Mouse (Mus musculus): Measurements from ENCODE around the gene Tmem59l. TPM values are rescaled to one million over a fixed set of nuclear protein-coding genes. Genes with fewer than 3 reads are reported as not detected.

Gene Tmem59l
- polyA plus RNA-seq, 1 experiment, result 0.44 TPM

DNA sequence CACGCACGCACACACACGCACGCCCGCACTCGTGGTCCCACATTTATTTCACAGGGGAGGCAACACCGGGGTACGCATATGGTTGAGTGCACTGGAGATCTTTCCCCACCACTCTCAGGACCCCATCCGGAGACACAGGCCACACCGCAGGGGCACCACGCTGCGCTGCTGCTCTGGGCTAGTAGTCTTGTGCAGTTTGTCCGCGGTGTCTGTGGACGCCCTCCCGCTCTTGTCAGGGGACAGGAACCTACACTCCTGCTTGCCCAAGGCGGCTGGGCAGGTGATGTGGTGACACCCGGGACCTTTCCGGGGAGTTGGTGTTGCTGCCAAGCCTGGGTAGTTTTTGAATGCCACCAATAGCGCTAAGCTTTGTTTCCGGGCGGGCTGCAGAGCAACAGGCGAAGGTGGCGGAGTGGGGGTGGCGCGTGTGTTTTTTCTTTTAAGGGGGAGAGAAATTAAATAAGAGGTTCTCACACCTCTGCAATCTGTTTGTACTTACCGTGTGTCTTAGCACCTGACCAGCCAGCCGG is 7.3 kb upstream of the Tmem59l start:
- WGBS, result 8% methylated on average over 28 of the region's 28 CpGs
- no peak overlapping the region for H3K4me3 ChIP-seq (ENCODE audit: insufficient read depth, low read depth, low read length)
- no peak for DNase-seq

GRCm38 (mm10) chr8:70493692-70494415 is 6.7 kb upstream of the Tmem59l start:
- H3K36me3 ChIP-seq (ENCODE audit: control insufficient read depth, insufficient read depth, low read length), result no peaks in the 10 kb centered on the region
- H3K4me1 ChIP-seq (ENCODE audit: control insufficient read depth, insufficient read depth, low read length), result no peaks in the 10 kb centered on the region
- WGBS, result 2% methylated on average over 45 of the region's 47 CpGs
- H3K27me3 ChIP-seq (replicated peaks; ENCODE audit: control insufficient read depth, insufficient read depth, low read length), result peaks cover 10% of the 10 kb centered on the region; the same call in 1 of the 2 replicates
- no peak overlapping the region for H3K4me3 ChIP-seq (ENCODE audit: insufficient read depth, low read depth, low read length)
- TF ChIP-seq CTCF (conservative IDR thresholded peaks at IDR 0.05; ENCODE audit: insufficient read depth, insufficient read length, low read depth, low read length) (no peak), POLR2A (IDR thresholded peaks at IDR 0.05; ENCODE audit: low read depth, low read length) (no peak)
- H3K27ac ChIP-seq (ENCODE audit: insufficient read depth, low read depth, low read length), result no peak overlapping the region
- DNase-seq, result no peak

More for the DNA sequence above, 7.3 kb upstream of the Tmem59l start:
- Histone ChIP-seq H3K36me3 (ENCODE audit: control insufficient read depth, insufficient read depth, low read length) (no peaks in the 10 kb centered on the region), H3K27me3 (replicated peaks; ENCODE audit: control insufficient read depth, insufficient read depth, low read length) (peaks cover 10% of the 10 kb centered on the region; the same call in 1 of the 2 replicates), H3K27ac (ENCODE audit: insufficient read depth, low read depth, low read length) (no peak overlapping the region), H3K4me1 (ENCODE audit: control insufficient read depth, insufficient read depth, low read length) (no peaks in the 10 kb centered on the region)
- TF ChIP-seq POLR2A (IDR thresholded peaks at IDR 0.05; ENCODE audit: low read depth, low read length), result no peak
- TF ChIP-seq CTCF (conservative IDR thresholded peaks at IDR 0.05; ENCODE audit: insufficient read depth, insufficient read length, low read depth, low read length), result no peak

DNA sequence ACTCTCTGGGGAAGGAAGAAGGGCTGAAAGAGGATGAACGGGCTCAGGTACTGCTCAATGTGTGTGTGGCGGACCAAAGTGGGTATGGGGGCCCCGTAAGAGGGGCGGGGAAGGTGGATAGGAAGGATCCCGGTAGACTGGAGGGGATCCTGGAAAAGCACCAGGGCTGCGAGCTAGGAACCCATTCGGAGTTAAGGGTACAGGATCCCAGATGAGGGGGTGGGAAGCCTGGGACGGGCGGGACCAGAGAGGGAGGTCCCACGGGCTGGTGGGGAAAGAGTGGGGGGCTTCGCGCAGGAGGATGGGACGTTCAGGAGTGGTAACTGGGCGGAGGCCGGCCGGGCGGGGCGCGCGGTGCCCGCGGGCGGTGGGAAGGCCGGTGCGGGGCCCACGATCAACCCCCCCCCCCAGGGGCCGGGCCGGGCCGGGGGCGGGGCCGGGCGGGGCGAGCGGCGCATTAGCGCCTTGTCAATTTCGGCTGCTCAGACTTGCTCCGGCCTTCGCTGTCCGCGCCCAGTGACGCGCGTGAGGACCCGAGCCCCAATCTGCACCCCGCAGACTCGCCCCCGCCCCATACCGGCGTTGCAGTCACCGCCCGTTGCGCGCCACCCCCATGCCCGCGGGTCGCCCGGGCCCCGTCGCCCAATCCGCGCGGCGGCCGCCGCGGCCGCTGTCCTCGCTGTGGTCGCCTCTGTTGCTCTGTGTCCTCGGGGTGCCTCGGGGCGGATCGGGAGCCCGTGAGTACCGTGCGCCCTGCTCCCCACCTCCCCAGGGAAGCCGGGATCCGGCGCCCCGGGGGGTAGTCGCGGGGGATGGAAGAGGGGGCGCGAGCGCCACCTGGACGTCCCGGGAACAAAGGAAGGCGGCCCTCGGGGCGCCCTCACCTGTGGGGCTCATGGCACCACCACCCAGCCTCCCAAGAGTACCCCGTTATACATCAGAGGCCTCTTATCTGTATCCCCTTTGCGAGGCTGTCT is 5.8 kb upstream of the Tmem59l start, which contains the start of gene Crlf1:
Gene Crlf1 (plus strand): TSS at position 495 of the 977 bp plus-strand sequence.
- DNase-seq, result no peak
- 2% methylated on average over 83 of the region's 93 CpGs for WGBS
- H3K4me1 ChIP-seq (ENCODE audit: control insufficient read depth, insufficient read depth, low read length), result no peaks in the 10 kb centered on the region
- H3K4me3 ChIP-seq (ENCODE audit: insufficient read depth, low read depth, low read length), result peak within 1 kb of the TSS; percentile 30
- TF ChIP-seq CTCF (conservative IDR thresholded peaks at IDR 0.05; ENCODE audit: insufficient read depth, insufficient read length, low read depth, low read length), result no peak
- TF ChIP-seq POLR2A (IDR thresholded peaks at IDR 0.05; ENCODE audit: low read depth, low read length), result no peak
- no peaks in the 10 kb centered on the region for H3K36me3 ChIP-seq (ENCODE audit: control insufficient read depth, insufficient read depth, low read length)
- H3K27ac ChIP-seq (ENCODE audit: insufficient read depth, low read depth, low read length), result no peak within 1 kb of the TSS
- peaks cover 12% of the 10 kb centered on the region; the same call in 1 of the 2 replicates for H3K27me3 ChIP-seq (replicated peaks; ENCODE audit: control insufficient read depth, insufficient read depth, low read length)

DNA sequence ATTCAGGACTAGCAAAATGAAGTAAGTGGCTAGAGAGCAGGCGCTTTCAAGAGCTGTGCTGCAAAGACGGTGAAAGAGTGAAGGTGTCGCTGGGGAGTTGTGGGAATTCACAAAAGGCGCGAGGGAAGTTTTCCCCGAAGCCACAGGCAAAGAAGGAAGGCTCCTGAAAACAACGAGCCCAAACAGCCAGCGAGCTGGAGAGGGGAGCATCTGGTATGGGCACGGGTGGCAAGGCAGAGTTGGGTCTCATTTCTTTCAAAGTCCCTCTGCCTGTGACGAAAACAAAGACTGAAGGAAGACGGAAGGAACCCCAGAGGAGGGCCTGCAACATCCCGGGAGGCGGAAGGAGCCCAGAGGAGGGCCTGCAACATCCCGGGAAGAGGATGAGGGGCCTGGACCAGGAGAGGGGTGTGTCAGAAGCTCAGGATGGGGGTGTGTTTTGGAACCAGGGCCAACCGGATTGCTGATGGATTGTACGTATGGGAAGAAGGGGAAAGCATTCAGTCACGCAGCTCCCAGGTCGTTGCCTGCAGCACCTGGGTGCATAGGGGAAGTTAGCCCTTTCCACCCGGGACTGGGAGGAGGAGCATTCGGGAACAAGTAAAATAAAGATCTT is 3.8 kb upstream of the Tmem59l start:
- DNase-seq, result no peak
- H3K4me1 ChIP-seq (ENCODE audit: control insufficient read depth, insufficient read depth, low read length), result no peaks in the 10 kb centered on the region
- no peaks in the 10 kb centered on the region for H3K36me3 ChIP-seq (ENCODE audit: control insufficient read depth, insufficient read depth, low read length)
- TF ChIP-seq CTCF (conservative IDR thresholded peaks at IDR 0.05; ENCODE audit: insufficient read depth, insufficient read length, low read depth, low read length) (no peak), POLR2A (IDR thresholded peaks at IDR 0.05; ENCODE audit: low read depth, low read length) (no peak)
- peaks cover 12% of the 10 kb centered on the region; the same call in 1 of the 2 replicates for H3K27me3 ChIP-seq (replicated peaks; ENCODE audit: control insufficient read depth, insufficient read depth, low read length)
- no peak overlapping the region for H3K4me3 ChIP-seq (ENCODE audit: insufficient read depth, low read depth, low read length)
- no peak overlapping the region for H3K27ac ChIP-seq (ENCODE audit: insufficient read depth, low read depth, low read length)
- WGBS, result 17% methylated on average over 20 of the region's 20 CpGs

DNA sequence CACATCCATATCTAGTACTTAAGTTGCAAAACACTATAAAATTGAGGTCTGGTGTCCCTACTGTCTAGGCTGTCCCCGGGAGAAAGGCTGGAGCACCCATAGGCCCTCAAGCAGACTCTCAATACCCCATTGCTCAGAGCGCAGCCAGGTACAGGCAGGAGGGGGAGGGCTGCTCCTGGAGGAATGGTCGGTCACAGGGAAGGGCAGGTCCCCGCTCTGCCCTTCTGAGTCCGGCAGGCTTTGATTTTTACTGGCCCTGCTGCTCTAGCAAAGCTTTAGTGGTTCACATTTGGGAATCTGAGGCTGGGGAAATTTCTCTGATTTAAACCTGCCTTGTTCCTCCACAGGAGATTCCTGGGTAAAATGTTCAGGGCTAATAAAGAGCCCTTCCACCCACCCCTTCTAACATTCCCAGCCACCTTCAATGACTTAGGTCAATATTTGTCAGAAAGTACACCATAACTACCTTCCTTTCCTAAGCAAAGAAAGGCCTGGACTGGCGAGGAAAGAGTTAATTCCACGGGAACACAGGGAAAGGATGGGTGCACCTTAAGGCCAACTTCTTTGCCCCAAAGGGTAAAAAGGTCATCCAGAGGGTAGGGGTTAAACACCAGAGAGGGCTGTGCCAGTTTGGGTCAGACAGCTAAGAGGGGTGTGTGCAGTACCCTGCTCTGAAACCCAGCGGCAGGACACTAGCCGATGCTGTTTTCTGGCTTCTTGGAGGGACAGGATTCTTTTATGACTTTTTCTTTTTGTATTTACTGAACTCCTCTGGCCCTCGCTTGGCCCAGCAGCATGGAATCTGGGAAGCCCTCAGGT is 3.1 kb upstream of the Tmem59l start:
- DNase-seq, result no peak
- no peaks in the 10 kb centered on the region for H3K4me1 ChIP-seq (ENCODE audit: control insufficient read depth, insufficient read depth, low read length)
- H3K27me3 ChIP-seq (replicated peaks; ENCODE audit: control insufficient read depth, insufficient read depth, low read length), result peaks cover 12% of the 10 kb centered on the region; the same call in 1 of the 2 replicates
- H3K27ac ChIP-seq (ENCODE audit: insufficient read depth, low read depth, low read length), result no peak overlapping the region
- H3K36me3 ChIP-seq (ENCODE audit: control insufficient read depth, insufficient read depth, low read length), result no peaks in the 10 kb centered on the region
- no peak overlapping the region for H3K4me3 ChIP-seq (ENCODE audit: insufficient read depth, low read depth, low read length)
- WGBS, result 36% methylated on average over 10 of the region's 10 CpGs
- TF ChIP-seq CTCF (conservative IDR thresholded peaks at IDR 0.05; ENCODE audit: insufficient read depth, insufficient read length, low read depth, low read length) (no peak), POLR2A (IDR thresholded peaks at IDR 0.05; ENCODE audit: low read depth, low read length) (no peak)

GRCm38 (mm10) chr8:70489576-70489975 is 2.4 kb upstream of the Tmem59l start:
- 4% methylated on average over 36 of the region's 41 CpGs for WGBS

More at GRCm38 (mm10) chr8:70489576-70489975, 2.4 kb upstream of the Tmem59l start:
- Histone ChIP-seq H3K36me3 (ENCODE audit: control insufficient read depth, insufficient read depth, low read length) (no peaks in the 10 kb centered on the region), H3K27ac (ENCODE audit: insufficient read depth, low read depth, low read length) (no peak overlapping the region), H3K4me1 (ENCODE audit: control insufficient read depth, insufficient read depth, low read length) (no peaks in the 10 kb centered on the region), H3K27me3 (replicated peaks; ENCODE audit: control insufficient read depth, insufficient read depth, low read length) (peaks cover 12% of the 10 kb centered on the region; the same call in 1 of the 2 replicates), H3K4me3 (ENCODE audit: insufficient read depth, low read depth, low read length) (no peak overlapping the region)
- TF ChIP-seq CTCF (conservative IDR thresholded peaks at IDR 0.05; ENCODE audit: insufficient read depth, insufficient read length, low read depth, low read length) (no peak), POLR2A (IDR thresholded peaks at IDR 0.05; ENCODE audit: low read depth, low read length) (no peak)
- DNase-seq, result no peak

Data from kidney, adult 2 months (tissue).